In genomic region chr2:153070762-153071490, GRCm38 (mm10) we compare ENCODE assay signal across 11 mouse cellular contexts. TPM values are rescaled to one million over a fixed set of nuclear protein-coding genes. Genes with fewer than 3 reads are reported as not detected.
DNase-seq lines count a peak whose midpoint lies in the region; ATAC-seq and TF ChIP-seq lines count a peak whose summit lies in the region.
"Had no signal": no experiment of that assay in that cellular context is flagged by ENCODE, and none has a peak within 500 bp of the region (broad histone marks: within the 10 kb centered on the region; RNA-seq: fewer than 3 reads in every experiment).

No protein-coding gene starts in this region.

- no peak for ATAC-seq in kidney, embryonic 15.5 days (replicated peaks; ENCODE audit: low FRiP score)
- ATAC-seq in neural tube, embryonic 11.5 days (ENCODE audit: insufficient read depth, low FRiP score, low TSS enrichment) = no peak
- no peak for ATAC-seq in erythroid progenitor cell, adult 5-6 weeks (replicated peaks; ENCODE audit: low FRiP score, poor library complexity, severe bottlenecking)

- peaks cover 88% of the 10 kb centered on the region for H3K27me3 ChIP-seq in E14TG2a.4 (ENCODE audit: insufficient read depth, low read length)
- peaks cover 80% of the 10 kb centered on the region for H3K27me3 ChIP-seq in kidney, embryonic 15.5 days
- H3K27me3 ChIP-seq in neural tube, embryonic 11.5 days (ENCODE audit: control insufficient read depth, insufficient read depth, low read length) = peaks cover 45% of the 10 kb centered on the region

- TF ChIP-seq CTCF in E14TG2a.4 (conservative IDR thresholded peaks at IDR 0.05; ENCODE audit: low read length) = peak; percentile 52

- H3K4me3 ChIP-seq in E14TG2a.4 (replicated peaks; ENCODE audit: low read length) = peak overlapping the region; percentile 74
- H3K4me3 ChIP-seq in kidney, embryonic 15.5 days (replicated peaks) = peak overlapping the region; percentile 42; the same call in 1 of the 2 replicates
- no peak overlapping the region for H3K4me3 ChIP-seq in neural tube, embryonic 11.5 days (ENCODE audit: low read depth, low read length)
- H3K4me3 ChIP-seq: myocyte had no signal

- no peak overlapping the region for H3K9ac ChIP-seq in kidney, embryonic 15.5 days
- H3K9ac ChIP-seq in neural tube, embryonic 11.5 days (ENCODE audit: low read length) = no peak overlapping the region

- H3K4me1 ChIP-seq in E14TG2a.4 (replicated peaks; ENCODE audit: low read depth, low read length) = peaks cover 47% of the 10 kb centered on the region
- peaks cover 9% of the 10 kb centered on the region for H3K4me1 ChIP-seq in kidney, embryonic 15.5 days
- peaks cover 5% of the 10 kb centered on the region; the same call in 1 of the 2 replicates for H3K4me1 ChIP-seq in neural tube, embryonic 11.5 days (ENCODE audit: control insufficient read depth, insufficient read depth, low read length)

- 14% methylated on average over 23 of the region's 23 CpGs for WGBS in kidney, embryonic 15.5 days
- WGBS in neural tube, embryonic 11.5 days = 9% methylated on average over 23 of the region's 23 CpGs

- H3K4me2 ChIP-seq in kidney, embryonic 15.5 days = 0 out of 2 replicates have a peak overlapping the region, but pooled peaks have one; percentile 67
- H3K4me2 ChIP-seq in neural tube, embryonic 11.5 days (ENCODE audit: low read depth) = no peak overlapping the region

- no peaks in the 10 kb centered on the region for H3K9me3 ChIP-seq in E14TG2a.4 (ENCODE audit: low read length)
- no peaks in the 10 kb centered on the region for H3K9me3 ChIP-seq in kidney, embryonic 15.5 days (replicated peaks)
- no peaks in the 10 kb centered on the region for H3K9me3 ChIP-seq in neural tube, embryonic 11.5 days (ENCODE audit: control insufficient read depth, low read length)
- H3K9me3 ChIP-seq: G1E had no signal

- H3K27ac ChIP-seq in kidney, embryonic 15.5 days = no peak overlapping the region
- H3K27ac ChIP-seq in neural tube, embryonic 11.5 days (ENCODE audit: low read depth, low read length) = no peak overlapping the region

- peak; percentile 34 for DNase-seq in gastrocnemius, postnatal 10 days
- DNase-seq in gastrocnemius, postnatal 25 days = no peak
- peak; percentile 77 to 80 for DNase-seq in cerebellum, postnatal 10 days
- DNase-seq in neural tube, embryonic 11.5 days (ENCODE audit: low spot score) = peak; percentile 43
- no peak for DNase-seq in layer of hippocampus, adult 11-12 months (ENCODE audit: low spot score)

- no peaks in the 10 kb centered on the region for H3K36me3 ChIP-seq in E14TG2a.4 (ENCODE audit: insufficient read depth, low read length)
- no peaks in the 10 kb centered on the region for H3K36me3 ChIP-seq in kidney, embryonic 15.5 days
- H3K36me3 ChIP-seq in neural tube, embryonic 11.5 days (ENCODE audit: control insufficient read depth, insufficient read depth, low read length) = no peaks in the 10 kb centered on the region
- H3K36me3 ChIP-seq: G1E had no signal

RNA-seq across cellular contexts. Expression of gene Ccm2l, which starts 5.2 kb away (rescaled TPM):
- 10 to 100 TPM in 1 of 2 experiments, 1 to 10 TPM in 1; 7.6 to 12.6 TPM for total RNA-seq in gastrocnemius, postnatal 10 days (2021)
- 1 to 10 TPM; 5.0 to 5.1 TPM for total RNA-seq in gastrocnemius, postnatal 25 days (2021)
- 3.5 and 3.6 TPM in 2 replicates for polyA plus RNA-seq in kidney, embryonic 15.5 days (2015; fragmentation: Nextera tagmentation; extraction: Ambion mirVana)
- 1.4 and 1.5 TPM in 2 replicates for polyA plus RNA-seq in neural tube, embryonic 11.5 days (2014; fragmentation: Nextera tagmentation; extraction: Ambion mirVana)
- total RNA-seq in erythroid progenitor cell, adult 5-6 weeks (2015; ENCODE audit: low replicate concordance) = 0.72 TPM in 1 of 2 replicates, not detected in the other
- not detected in 2 replicates for total RNA-seq in erythroid progenitor cell, adult 5-6 weeks (2017; ENCODE audit: low replicate concordance)
- polyA plus RNA-seq: G1E, myocyte had no signal

RNA-seq across cellular contexts. Expression of gene Hck, which starts 37.3 kb away (rescaled TPM):
- 1 to 10 TPM in 1 of 2 experiments, under 1 TPM in 1; 0.85 to 2.3 TPM for total RNA-seq in gastrocnemius, postnatal 10 days (2021)
- total RNA-seq in gastrocnemius, postnatal 25 days (2021) = under 1 TPM; 0.21 to 0.26 TPM
- polyA plus RNA-seq in kidney, embryonic 15.5 days (2015; fragmentation: Nextera tagmentation; extraction: Ambion mirVana) = 5.3 and 5.4 TPM in 2 replicates
- 1.8 and 2.0 TPM in 2 replicates for polyA plus RNA-seq in neural tube, embryonic 11.5 days (2014; fragmentation: Nextera tagmentation; extraction: Ambion mirVana)
- 35.7 and 36.5 TPM in 2 replicates for total RNA-seq in erythroid progenitor cell, adult 5-6 weeks (2015; ENCODE audit: low replicate concordance)
- total RNA-seq in erythroid progenitor cell, adult 5-6 weeks (2017; ENCODE audit: low replicate concordance) = 19.4 and 38.2 TPM in 2 replicates
- polyA plus RNA-seq: G1E had no signal

RNA-seq across cellular contexts. Expression of gene Xkr7, which starts 39.3 kb away (rescaled TPM):
- total RNA-seq in gastrocnemius, postnatal 10 days (2021) = under 1 TPM; 0.41 to 0.42 TPM
- total RNA-seq in gastrocnemius, postnatal 25 days (2021) = under 1 TPM; 0.15 to 0.19 TPM
- not detected in 2 replicates for polyA plus RNA-seq in kidney, embryonic 15.5 days (2015; fragmentation: Nextera tagmentation; extraction: Ambion mirVana)
- 0.59 and 0.99 TPM in 2 replicates for polyA plus RNA-seq in neural tube, embryonic 11.5 days (2014; fragmentation: Nextera tagmentation; extraction: Ambion mirVana)
- total RNA-seq in erythroid progenitor cell, adult 5-6 weeks (2015; ENCODE audit: low replicate concordance) = not detected in 2 replicates
- not detected in 2 replicates for total RNA-seq in erythroid progenitor cell, adult 5-6 weeks (2017; ENCODE audit: low replicate concordance)
- polyA plus RNA-seq: G1E; heart, embryonic 14.5 days; myocyte had no signal

RNA-seq across cellular contexts. Expression of gene Pdrg1, which starts 55.7 kb away (rescaled TPM):
- total RNA-seq in gastrocnemius, postnatal 10 days (2021) = 10 to 100 TPM; 58.6 to 61.5 TPM
- 10 to 100 TPM; 71.0 to 76.9 TPM for total RNA-seq in gastrocnemius, postnatal 25 days (2021)
- polyA plus RNA-seq in kidney, embryonic 15.5 days (2015; fragmentation: Nextera tagmentation; extraction: Ambion mirVana) = 111 and 112 TPM in 2 replicates
- polyA plus RNA-seq in neural tube, embryonic 11.5 days (2014; fragmentation: Nextera tagmentation; extraction: Ambion mirVana) = 84.9 and 102 TPM in 2 replicates
- 8.8 and 13.3 TPM in 2 replicates for total RNA-seq in erythroid progenitor cell, adult 5-6 weeks (2015; ENCODE audit: low replicate concordance)
- 4.2 and 31.2 TPM in 2 replicates for total RNA-seq in erythroid progenitor cell, adult 5-6 weeks (2017; ENCODE audit: low replicate concordance)

Comparison
In these comparisons a context has a peak if more than half of its experiments do, and no peak if none do; other contexts are left out.
1. DNase-seq: peak in gastrocnemius, postnatal 10 days (single experiment), cerebellum, postnatal 10 days (2 of 2) and neural tube, embryonic 11.5 days (single experiment); none in gastrocnemius, postnatal 25 days (single experiment) and layer of hippocampus, adult 11-12 months (single experiment).
2. RNA of gene Hck, which starts 37.3 kb away (total RNA-seq): 19.4 to 38.2 TPM in erythroid progenitor cell, adult 5-6 weeks; 0.85 to 2.3 TPM in gastrocnemius, postnatal 10 days and 0.21 to 0.26 TPM in gastrocnemius, postnatal 25 days; every median in the first group is over 4 times any median in the second.